Mouse (Mus musculus): ENCODE measurements around the gene Thap2.

The Thap2 gene

DNA sequence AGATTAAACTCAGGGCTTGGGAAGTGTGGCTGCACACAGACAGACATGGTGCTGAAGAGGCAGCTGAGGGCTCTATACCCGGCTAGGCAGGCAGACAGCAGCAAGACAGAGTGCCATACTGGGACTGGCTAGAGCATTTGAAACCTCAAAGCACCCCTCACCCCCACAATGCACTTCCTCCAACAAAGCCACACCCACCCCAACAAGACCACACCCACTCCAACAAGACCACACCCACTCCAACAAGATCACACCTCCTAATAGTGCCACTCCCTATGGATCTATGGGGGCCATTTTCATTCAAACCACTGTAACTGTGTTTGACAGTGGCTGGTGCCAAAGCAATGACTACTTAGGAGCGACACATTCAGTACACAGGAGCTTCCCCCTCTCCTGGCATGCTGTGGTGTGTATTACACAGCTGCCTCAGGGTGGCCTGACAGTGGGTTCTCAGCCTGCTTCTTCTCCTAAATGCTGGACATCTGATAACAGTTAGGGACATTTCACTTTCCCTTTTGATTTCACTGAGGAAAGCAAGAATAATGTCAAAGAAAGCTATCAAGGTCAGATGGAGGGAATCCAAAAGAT lies 33.3 kb downstream of the Thap2 start:
- no peak for DNase-seq

DNA sequence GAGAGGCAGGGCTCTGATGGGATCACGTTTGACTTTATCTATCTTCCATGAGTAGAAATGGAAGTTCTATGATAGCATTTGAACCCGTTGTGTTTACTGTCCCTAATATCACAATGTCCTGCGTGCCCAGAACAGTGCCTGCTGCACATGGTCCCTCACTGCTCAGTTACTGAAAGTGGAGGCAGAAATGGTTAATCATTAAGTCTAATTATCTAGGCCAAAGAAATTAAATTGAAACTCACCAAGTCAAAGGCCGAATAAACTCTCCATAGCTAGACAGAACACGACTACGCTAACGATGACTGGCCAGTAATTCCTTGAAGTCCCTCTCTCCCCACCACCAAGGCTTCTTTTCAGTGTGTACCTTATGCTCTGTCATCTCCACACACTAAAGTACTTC lies 34.7 kb downstream of the Thap2 start:
- no peak for DNase-seq

DNA sequence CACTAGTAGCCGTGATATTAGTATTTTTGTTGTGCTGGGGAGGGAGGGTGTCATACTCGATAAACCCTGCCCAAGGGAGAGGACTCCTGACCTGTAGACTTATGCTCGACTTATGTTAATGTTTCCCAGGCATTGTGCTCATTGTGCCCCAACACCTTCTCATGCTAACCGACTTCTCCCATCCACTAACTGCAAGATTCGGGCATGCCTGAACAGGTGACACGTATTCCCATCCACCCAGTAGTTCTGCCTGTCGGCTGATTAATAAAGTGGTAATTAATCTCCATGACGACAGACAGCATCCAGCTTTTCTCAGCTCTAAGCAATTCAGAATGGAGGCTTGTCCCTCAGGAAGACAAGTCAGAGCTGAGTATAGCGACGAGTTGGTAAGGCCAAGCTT lies 35.2 kb downstream of the Thap2 start:
- DNase-seq, result no peak

DNA sequence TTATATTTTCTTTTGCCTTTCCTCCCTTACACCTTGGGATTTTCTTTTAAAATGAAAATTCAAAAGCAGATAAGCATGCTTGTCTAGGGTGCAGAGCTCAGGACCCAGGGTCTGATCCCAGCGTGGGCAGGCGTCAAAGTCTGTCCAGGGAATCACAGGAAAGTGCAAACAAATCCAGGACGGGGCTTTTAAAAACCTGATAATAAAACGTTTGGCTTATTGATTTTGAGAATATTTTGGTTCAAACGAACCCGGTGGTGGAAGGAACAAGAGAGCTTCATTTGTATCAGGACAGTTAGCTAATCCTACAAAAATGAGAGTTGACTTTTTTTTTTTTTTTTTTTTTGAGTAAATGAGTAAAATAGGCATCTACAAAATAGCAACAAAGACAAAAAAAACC lies 36.1 kb downstream of the Thap2 start:
- no peak for DNase-seq

DNA sequence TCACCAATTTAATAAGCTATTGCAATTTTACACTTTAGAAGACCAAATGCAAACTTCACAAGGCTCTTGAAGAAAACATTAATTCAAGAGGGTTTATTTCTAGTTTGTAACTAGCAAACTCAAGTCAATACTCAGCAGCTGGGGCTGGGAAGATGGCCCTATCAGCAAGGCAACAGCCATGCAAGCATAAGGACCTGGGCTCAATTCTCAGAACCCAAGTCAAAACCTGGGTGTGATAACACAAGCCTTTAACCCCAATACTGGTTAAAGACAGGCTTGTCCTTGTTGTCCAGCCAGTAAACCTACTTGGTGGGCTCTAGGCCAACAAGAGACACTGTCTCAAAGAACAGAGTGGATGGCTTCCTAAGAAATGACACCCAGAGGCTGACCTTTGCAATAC lies 37.8 kb downstream of the Thap2 start:
- DNase-seq, result no peak

DNA sequence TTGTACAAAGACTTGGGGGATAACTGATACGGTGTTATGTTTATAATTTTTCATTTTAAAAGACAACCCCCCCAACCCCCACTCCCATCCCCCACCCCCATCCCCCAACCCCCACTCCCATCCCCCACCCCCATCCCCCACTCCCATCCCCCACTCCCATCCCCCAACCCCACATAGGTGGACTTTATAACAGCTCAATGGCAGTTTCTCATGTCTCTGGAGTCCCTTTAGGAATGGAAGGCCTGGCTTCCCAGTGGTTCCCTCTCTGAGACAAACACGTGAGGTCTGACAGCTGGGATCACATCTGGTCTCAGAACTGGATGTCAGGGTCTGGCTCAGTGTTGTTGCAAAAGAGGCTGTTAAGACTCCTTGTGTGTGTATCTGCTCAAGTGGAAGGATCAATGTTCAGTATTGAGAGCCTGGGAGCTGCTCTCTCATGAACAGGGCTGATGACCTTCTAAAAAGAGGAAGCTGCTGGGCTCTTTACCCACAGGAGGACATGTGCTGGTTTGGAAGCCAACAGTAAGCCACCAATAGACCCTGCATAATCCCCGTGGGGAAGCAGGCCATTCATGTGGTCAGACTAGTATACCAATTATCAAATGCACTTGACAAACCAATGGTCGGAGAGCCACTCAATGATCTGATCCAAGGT lies 41.3 kb downstream of the Thap2 start:
- no peak for DNase-seq

DNA sequence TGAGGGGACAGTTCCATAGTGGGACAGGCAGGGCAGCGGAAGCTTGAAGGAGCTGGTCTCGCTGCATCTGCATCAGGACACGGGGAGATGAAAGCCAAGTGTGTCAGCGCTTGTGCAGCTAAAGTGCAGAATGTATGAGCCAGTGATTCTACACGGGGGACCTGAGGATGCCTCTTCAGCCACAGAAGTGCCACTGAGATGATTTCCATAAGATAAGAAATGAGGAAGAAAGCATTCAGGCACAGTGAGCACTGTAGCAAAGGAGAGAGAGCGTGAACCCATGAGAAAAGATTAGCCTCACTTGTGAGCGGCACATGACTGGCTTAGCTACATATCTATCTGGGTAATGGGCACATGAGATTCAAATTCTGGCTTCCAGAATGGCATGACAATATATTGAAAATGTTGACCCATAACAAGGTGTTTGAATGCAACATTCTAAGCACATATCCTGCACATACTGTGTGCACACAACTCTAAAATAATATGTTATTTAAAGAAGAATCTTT lies 44.4 kb downstream of the Thap2 start:
- no peak for DNase-seq

DNA sequence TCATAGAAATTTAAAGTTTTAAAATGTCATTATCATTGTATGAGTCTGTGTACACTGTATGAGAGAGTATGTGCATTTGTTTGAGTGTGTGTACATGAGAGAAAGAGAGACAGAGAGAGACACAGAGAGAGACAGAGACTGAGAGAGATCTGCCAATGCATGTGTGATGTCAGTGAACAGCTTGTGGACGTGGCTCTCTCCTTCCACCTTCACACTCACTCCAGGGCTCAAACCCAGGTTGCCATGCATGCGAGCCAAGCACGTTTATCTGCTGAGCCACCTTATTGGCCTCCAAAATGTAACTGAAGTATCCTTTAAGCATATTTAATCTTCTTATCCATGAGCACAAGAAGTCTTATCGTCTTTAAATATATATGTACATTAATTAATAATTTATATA lies 47.3 kb downstream of the Thap2 start:
- no peak for DNase-seq

DNA sequence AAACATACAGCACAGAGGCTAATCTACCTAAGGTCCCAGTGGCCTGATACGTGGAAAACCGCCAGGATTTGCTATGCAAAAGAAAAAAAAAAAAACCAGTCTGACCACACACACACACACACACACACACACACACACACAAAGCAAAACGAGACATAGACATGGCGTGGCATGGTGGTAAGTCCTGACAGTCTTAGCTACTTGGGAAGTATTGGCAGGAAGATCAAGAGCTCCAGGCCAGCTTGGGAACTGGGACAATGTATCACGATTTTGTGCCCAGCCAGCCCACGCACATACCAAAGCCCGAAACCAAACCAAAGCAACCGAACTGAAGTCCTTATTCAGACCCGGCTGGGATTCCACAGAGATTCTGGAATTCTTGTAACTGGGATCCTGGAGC lies 50.7 kb downstream of the Thap2 start:
- DNase-seq, result no peak

DNA sequence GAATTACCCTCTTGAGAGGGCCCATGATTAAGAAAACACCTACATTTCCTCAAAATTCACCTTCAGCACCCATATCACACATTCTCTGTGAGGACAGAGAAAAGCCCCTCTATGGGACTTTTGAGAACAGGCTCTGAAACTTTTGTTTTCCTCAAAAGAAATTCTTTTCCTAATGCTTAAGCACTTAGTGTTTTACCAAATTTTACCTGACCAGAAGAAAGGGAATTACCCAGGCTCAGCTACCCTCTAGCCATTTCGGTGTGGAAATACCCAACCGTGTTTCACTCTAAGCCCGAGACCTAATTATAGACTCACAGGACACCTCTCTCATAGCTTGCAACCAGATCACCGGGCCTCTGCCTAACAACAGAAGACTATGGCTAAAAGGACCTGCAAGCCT lies 51.2 kb downstream of the Thap2 start:
- DNase-seq, result no peak

DNA sequence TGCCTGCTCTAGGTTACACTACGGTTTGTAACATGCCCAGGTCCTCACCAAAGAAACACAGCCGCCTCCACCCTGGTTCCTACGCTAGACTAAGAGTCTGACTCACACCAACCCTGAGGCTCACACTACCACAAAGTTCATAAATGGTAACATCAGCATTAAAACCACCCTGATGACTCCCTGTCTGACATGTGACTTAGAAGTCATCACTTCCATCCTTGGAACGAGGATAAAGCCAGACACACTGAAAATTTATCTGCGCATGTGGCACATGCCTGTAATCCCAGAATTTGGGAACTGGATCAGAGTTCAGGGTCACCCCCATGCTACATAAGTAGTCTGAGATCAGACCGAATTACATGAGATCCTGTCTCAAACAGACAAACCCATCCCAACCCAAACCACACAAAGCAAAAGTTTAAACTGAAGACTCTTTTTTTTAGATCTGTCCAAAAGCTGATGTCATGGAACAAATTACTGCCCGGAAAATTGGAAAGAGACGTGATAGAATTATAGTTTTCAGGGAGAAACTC lies 51.8 kb downstream of the Thap2 start:
- DNase-seq, result no peak

DNA sequence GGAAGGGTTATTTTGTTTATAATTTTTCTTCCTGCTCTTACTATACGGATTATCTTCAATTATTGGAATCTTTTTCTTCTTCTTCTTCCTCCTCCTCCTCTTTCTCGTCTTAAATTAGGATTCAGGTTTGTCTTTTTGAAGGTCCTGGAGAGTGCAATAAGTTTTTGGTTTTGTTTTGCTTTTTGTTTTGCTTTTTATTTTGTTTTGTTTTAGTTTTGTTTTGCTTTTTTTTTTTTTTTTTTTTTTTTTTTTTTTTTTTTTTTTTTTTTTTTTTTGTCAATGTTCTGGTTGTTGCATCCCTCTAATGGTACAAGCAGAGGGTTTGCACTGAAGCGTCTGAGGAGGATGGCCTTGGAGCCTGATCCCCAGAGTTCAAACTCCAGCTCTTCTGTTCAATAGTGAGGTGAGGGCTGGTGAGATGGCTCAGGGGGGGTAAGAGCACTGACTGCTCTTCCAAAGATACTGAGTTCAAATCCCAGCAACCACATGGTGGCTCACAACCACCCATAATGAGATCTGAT lies 55.2 kb downstream of the Thap2 start:
- no peak for DNase-seq

DNA sequence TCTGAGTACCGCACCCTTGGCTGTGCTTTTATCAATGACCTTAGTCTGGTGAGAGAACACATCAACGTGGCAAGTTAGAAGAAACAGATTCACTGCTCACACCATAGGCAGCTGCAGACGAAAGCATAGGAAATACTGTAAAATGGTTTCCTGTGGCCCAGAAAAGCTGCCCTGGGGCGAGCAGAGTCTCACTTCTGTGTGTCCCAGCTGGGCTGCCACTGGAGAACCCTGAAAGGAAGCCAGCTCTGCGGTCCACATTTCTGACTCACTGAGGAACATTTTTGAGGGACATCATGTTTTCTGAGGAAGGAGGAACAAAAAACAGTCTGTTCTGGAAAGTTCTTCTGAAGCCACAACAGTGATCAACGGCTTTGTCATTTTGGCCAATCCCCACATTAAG lies 55.7 kb downstream of the Thap2 start:
- no peak for DNase-seq

DNA sequence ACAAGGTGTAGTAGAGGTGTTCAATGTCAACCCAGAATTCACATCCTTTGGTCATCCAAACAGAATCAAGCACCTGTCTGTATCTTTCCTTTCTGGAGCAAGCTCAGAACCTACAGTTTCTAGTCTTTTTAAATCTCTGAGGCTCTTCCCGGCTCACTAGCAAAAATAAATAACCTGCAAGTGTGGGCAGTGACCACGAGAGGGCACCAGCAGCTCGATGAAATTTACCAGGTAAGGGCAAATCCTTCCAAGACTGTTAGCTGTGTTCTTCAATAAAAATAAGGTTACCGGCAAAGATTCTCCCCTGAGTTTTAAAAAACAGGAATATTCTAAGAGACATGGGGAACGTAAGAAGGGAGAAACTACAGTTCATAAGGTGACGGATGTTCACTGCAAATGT lies 60.9 kb downstream of the Thap2 start:
- DNase-seq, result peak; percentile 72 to 82

DNA sequence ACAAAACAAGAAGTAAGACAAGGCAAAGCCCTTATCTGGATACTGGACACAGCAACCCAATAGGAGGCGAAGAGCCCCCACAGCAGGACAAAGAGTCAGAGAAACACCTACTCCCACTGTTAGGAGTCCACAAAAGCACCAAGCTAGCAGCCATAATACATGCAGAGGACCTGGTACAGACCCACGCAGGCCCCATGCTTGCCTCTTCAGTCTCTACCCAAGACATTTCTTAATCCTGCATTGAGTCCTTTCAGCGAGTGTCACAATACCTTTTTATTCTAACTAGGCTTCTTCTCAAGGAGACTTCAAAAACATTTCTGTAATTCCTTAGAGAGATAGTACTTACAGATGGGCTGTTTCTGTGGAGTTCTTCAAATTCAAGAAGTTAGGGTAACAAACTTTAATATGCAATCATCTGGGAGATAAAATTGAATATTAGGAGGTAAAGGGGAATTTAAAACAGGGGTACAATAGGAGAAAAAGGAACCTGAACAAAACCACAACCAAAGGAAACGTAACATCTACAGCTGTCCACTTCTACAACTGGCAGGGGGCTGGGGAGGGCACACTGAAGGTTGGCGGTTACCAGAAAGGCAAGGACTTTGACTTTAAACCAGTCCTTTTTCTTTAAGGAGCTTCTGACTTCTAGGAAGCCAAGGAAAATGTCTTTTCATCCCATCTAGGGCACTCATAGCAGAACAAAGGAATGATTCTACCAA lies 62.8 kb downstream of the Thap2 start:
- no peak for DNase-seq

Measured in cerebellum, postnatal 36 days (tissue).